Mouse (Mus musculus): ENCODE data around the gene Kctd3.
A peak's percentile ranks its signal among the peaks of the same experiment; 100 is the strongest.

DNA sequence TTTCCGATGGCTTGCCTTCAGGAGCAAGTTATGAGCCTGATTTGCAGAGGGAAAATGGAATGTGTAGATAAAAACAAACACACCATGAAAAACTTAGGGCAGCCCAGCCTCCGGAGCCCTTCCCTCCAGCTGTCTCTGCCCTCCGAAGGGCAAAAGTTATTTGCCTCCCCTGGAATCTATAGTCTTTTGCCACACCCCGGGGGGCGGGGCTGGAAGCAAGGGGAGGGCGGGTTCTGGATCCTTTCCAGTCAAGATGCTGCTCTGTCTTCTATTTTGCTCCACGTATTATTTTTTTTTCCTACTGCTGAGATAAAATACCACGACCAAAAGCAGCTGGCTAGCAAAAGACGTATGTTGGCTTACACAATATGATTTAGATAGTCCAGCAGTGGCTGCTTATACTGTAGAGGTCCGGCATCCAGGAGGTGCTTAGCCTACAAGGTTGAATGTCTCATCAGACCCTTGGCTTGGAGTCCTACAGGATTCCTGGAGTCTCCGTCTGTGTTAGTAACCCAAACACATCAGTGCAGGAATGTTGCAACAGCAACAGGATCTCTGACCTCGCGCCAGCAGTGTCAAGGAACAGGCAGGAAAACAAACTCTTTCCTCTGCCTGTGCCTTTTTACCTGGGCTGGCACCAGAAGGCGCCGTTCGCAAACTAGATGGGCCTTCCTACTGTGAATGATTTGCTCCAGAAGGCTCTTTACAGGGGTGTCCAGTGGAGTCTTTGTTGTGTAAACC is 5.4 kb upstream of the Kctd3 start:
- TF ChIP-seq CTCF (IDR thresholded peaks at IDR 0.05) (no peak), EP300 (IDR thresholded peaks at IDR 0.05) (peak; percentile 45)

Data from lung, postnatal 0 days (tissue).